Mouse (Mus musculus): Measurements from ENCODE around the gene Dclre1a. TPM values are rescaled to one million over a fixed set of nuclear protein-coding genes. Genes with fewer than 3 reads are reported as not detected.

The Dclre1a gene
- polyA plus RNA-seq (2015; fragmentation: Nextera tagmentation; extraction: Ambion mirVana) = 20.6 TPM in 2 replicates

DNA sequence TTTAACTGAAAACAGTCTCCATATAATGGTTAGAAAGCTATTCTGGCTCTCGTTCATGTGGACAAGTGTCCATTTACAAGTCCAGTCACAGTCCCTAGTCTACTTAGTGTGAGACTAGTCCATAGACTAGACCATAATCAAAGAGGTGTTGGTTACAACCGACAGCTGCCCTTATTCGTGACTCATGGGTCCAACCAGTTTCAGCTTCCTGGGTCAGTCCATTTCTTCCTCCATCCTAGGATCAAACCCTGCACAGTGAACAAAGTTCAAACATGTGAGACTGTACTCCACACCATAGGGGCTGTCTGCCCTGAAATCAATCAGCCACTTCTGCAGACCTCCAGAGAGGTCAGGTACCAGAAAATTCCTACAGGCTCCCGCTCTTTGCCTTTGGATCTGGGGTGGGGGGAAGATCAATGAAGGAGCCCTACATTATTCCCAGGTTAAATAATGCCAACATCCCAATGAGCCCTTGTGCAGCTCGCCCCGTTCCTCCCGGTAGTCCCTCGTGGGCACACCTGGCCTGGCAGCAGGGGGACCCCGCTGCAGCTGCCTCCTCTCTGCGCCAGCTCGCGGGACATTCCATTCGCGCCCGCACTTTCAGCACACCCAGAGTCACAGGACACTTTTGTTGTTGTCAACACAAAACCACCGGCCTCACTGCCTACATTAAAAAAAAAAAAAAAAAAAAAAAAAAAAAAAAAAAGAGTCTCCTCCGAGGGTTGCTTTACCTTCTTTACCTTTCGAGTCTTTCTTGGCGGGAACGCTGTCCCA, at the start of gene Dclre1a:
TSS of gene Dclre1a (minus strand) at position 767 of the 774 bp plus-strand sequence.
- whole genome bisulfite sequencing = 7% methylated on average over 20 of the region's 20 CpGs
- Histone ChIP-seq H3K9ac (ENCODE audit: low read length) (peak within 1 kb of the TSS; percentile 89), H3K27ac (ENCODE audit: low read length) (peak within 1 kb of the TSS; percentile 95), H3K27me3 (ENCODE audit: control insufficient read depth, insufficient read depth, low read length) (no peaks in the 10 kb centered on the region), H3K4me2 (ENCODE audit: low read depth, low read length) (peak within 1 kb of the TSS; percentile 60), H3K4me3 (replicated peaks; ENCODE audit: low read length) (peak within 1 kb of the TSS; percentile 91), H3K36me3 (ENCODE audit: control insufficient read depth, insufficient read depth, low read length) (peaks cover 7% of the 10 kb centered on the region; the same call in 1 of the 2 replicates), H3K9me3 (replicated peaks; ENCODE audit: control insufficient read depth, low read length) (no peaks in the 10 kb centered on the region), H3K4me1 (ENCODE audit: control insufficient read depth, insufficient read depth, low read length) (peaks cover 6% of the 10 kb centered on the region; the same call in 1 of the 2 replicates)
- ATAC-seq (ENCODE audit: insufficient read depth, low FRiP score) = peak; percentile 13

DNA sequence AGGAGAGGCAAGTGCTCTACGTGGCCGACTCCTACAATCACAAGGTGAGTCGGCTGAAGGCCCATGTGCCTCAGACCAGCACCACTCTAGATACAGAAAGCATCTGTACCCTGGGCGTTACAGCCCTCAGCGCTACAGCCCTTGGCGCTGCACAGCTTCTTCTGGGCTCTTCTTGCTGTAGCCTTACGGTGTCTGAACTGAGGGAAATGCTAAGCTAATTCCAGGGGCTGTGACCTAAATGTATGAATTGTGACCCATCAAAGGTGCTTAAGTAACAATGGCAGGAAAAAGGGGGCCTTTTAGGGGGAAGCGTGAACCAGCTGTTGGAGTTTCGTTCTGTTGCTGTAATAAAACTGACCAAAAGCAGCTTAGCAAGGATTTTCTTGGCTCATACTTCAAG, 44.5 kb upstream of the Dclre1a start:
- Histone ChIP-seq H3K9ac (ENCODE audit: low read length) (no peak overlapping the region), H3K9me3 (replicated peaks; ENCODE audit: control insufficient read depth, low read length) (no peaks in the 10 kb centered on the region), H3K27me3 (ENCODE audit: control insufficient read depth, insufficient read depth, low read length) (no peaks in the 10 kb centered on the region), H3K4me2 (ENCODE audit: low read depth, low read length) (no peak overlapping the region), H3K36me3 (ENCODE audit: control insufficient read depth, insufficient read depth, low read length) (peaks cover 46% of the 10 kb centered on the region; the same call in 1 of the 2 replicates), H3K4me3 (replicated peaks; ENCODE audit: low read length) (no peak overlapping the region), H3K4me1 (ENCODE audit: control insufficient read depth, insufficient read depth, low read length) (peaks cover 4% of the 10 kb centered on the region), H3K27ac (ENCODE audit: low read length) (no peak overlapping the region)
- ATAC-seq (ENCODE audit: insufficient read depth, low FRiP score) = no peak
- 73% methylated on average over 9 of the region's 9 CpGs for WGBS

DNA sequence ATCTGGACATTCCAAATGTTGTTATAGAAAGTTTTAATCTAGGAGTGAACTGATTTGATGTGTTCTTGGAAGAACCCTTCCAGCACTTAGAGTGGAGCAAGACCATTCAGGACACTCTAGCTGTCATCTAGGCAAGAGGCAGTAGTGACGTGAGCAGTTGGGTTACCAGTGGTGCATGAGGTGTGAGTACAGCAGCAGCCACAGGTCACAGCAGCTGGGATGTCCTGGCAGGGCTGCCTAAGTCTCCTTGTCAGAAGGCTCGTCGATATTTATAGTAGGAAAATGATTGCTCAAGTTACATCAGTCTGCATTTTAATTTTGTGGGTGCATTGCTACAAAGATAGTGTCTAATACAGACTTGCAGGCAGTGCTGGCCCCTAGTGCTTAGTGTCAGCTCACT, 42.2 kb upstream of the Dclre1a start:
- no peaks in the 10 kb centered on the region for H3K9me3 ChIP-seq (replicated peaks; ENCODE audit: control insufficient read depth, low read length)
- H3K36me3 ChIP-seq (ENCODE audit: control insufficient read depth, insufficient read depth, low read length) = peaks cover 29% of the 10 kb centered on the region; the same call in 1 of the 2 replicates
- no peak for ATAC-seq (ENCODE audit: insufficient read depth, low FRiP score)
- H3K4me2 ChIP-seq (ENCODE audit: low read depth, low read length) = no peak overlapping the region
- H3K4me1 ChIP-seq (ENCODE audit: control insufficient read depth, insufficient read depth, low read length) = peaks cover 5% of the 10 kb centered on the region
- H3K27ac ChIP-seq (ENCODE audit: low read length) = no peak overlapping the region
- WGBS = 82% methylated on average over 3 of the region's 3 CpGs
- no peaks in the 10 kb centered on the region for H3K27me3 ChIP-seq (ENCODE audit: control insufficient read depth, insufficient read depth, low read length)
- H3K4me3 ChIP-seq (replicated peaks; ENCODE audit: low read length) = no peak overlapping the region
- no peak overlapping the region for H3K9ac ChIP-seq (ENCODE audit: low read length)

DNA sequence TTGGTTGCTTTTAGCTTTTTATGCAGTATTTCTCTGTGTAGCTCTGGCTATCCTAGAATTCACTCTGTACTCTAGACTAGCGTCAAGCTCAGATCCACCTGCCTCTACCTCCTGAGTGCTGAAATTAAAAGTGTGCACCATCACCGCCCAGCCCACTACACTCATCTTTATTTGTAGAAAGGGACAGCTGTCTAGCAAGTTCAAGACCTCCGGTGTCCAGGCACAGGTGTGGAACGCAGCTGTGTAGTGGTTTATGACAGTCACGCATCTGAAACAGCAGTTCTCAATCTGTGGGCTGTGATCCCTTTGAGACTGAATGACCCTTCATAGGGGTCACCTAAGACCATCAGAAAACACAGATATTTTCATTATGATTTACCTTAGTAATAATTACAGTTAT, 41.4 kb upstream of the Dclre1a start:
- Histone ChIP-seq H3K4me3 (replicated peaks; ENCODE audit: low read length) (no peak overlapping the region), H3K27me3 (ENCODE audit: control insufficient read depth, insufficient read depth, low read length) (no peaks in the 10 kb centered on the region), H3K27ac (ENCODE audit: low read length) (no peak overlapping the region), H3K4me2 (ENCODE audit: low read depth, low read length) (no peak overlapping the region), H3K9me3 (replicated peaks; ENCODE audit: control insufficient read depth, low read length) (no peaks in the 10 kb centered on the region), H3K4me1 (ENCODE audit: control insufficient read depth, insufficient read depth, low read length) (peaks cover 7% of the 10 kb centered on the region), H3K9ac (ENCODE audit: low read length) (no peak overlapping the region), H3K36me3 (ENCODE audit: control insufficient read depth, insufficient read depth, low read length) (peaks cover 21% of the 10 kb centered on the region; the same call in 1 of the 2 replicates)
- ATAC-seq (ENCODE audit: insufficient read depth, low FRiP score) = no peak
- 94% methylated on average over 5 of the region's 5 CpGs for WGBS

DNA sequence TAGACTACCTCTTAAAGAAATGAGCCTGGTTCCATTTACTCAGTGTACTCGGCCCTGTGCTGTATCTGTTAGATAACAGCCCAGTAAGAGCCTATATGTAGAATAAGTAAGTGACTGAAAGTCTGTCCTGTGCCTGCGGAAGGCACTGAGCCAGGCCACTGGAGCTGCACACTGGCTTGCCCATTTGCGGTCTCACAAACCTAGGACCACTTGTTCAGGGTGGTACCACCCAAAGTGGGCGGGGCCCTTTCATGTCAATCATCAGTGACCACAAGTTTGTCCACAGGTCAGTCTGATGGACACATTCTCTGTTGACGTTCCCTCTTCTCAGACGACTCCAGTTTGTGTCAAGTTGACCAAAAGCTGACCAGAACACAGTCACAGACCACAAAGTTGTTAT, 41.0 kb upstream of the Dclre1a start:
- Histone ChIP-seq H3K27me3 (ENCODE audit: control insufficient read depth, insufficient read depth, low read length) (no peaks in the 10 kb centered on the region), H3K4me3 (replicated peaks; ENCODE audit: low read length) (no peak overlapping the region), H3K9ac (ENCODE audit: low read length) (no peak overlapping the region), H3K9me3 (replicated peaks; ENCODE audit: control insufficient read depth, low read length) (no peaks in the 10 kb centered on the region), H3K36me3 (ENCODE audit: control insufficient read depth, insufficient read depth, low read length) (peaks cover 21% of the 10 kb centered on the region; the same call in 1 of the 2 replicates), H3K4me2 (ENCODE audit: low read depth, low read length) (no peak overlapping the region), H3K27ac (ENCODE audit: low read length) (no peak overlapping the region), H3K4me1 (ENCODE audit: control insufficient read depth, insufficient read depth, low read length) (peaks cover 9% of the 10 kb centered on the region)
- no peak for ATAC-seq (ENCODE audit: insufficient read depth, low FRiP score)
- WGBS = 79% methylated on average over 6 of the region's 6 CpGs

DNA sequence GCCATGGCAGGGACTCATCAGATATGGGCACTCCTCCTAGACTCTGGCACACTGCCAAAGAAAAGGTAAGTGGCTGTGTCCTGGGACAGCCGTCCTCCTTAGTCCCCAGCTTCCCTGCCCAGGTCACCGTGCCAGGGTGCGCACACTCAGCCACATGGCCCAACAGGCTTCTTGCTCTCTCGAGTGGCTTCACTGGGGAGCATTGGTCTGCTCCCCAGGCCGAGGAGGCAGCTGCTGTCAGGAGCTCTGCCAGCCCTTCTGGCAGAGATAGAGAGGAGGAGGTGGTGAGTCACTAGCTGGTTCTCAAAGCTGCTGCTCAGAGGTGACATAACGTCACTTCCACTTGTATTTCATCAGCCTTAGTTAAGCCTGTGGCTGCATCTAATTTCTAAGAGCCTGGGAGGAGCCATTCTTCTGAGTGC, 40.2 kb upstream of the Dclre1a start:
- H3K9me3 ChIP-seq (replicated peaks; ENCODE audit: control insufficient read depth, low read length) = no peaks in the 10 kb centered on the region
- H3K27me3 ChIP-seq (ENCODE audit: control insufficient read depth, insufficient read depth, low read length) = no peaks in the 10 kb centered on the region
- H3K9ac ChIP-seq (ENCODE audit: low read length) = no peak overlapping the region
- no peak overlapping the region for H3K4me2 ChIP-seq (ENCODE audit: low read depth, low read length)
- 0 out of 2 replicates have a peak overlapping the region, but pooled peaks have one; percentile 33 for H3K27ac ChIP-seq (ENCODE audit: low read length)
- H3K4me1 ChIP-seq (ENCODE audit: control insufficient read depth, insufficient read depth, low read length) = peaks cover 16% of the 10 kb centered on the region
- 62% methylated on average over 6 of the region's 6 CpGs for WGBS
- no peak overlapping the region for H3K4me3 ChIP-seq (replicated peaks; ENCODE audit: low read length)
- peak; percentile 55; the same call in 1 of the 2 replicates for ATAC-seq (ENCODE audit: insufficient read depth, low FRiP score)
- H3K36me3 ChIP-seq (ENCODE audit: control insufficient read depth, insufficient read depth, low read length) = peaks cover 21% of the 10 kb centered on the region; the same call in 1 of the 2 replicates

DNA sequence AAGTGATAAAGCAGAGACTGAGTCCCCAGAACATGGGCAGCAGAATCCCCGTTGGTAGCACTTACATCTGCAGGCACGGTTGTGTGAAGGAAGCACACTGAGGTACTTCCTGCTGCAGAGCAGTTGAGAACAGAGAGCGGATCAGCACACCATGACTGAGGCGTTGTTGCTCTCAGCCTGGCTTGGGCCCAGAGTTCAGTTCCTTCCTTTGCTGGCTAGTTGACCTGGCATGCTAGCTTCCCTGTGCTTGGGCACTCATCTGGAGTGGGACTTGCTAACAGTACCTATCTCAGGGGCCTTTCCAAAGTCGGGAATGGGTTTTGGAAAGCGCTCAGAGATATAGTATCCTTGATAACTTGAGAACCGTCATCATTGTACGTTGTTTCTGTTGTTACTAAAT, 38.3 kb upstream of the Dclre1a start:
- Histone ChIP-seq H3K4me2 (ENCODE audit: low read depth, low read length) (no peak overlapping the region), H3K27me3 (ENCODE audit: control insufficient read depth, insufficient read depth, low read length) (no peaks in the 10 kb centered on the region), H3K27ac (ENCODE audit: low read length) (no peak overlapping the region), H3K4me1 (ENCODE audit: control insufficient read depth, insufficient read depth, low read length) (peaks cover 22% of the 10 kb centered on the region), H3K4me3 (replicated peaks; ENCODE audit: low read length) (no peak overlapping the region), H3K9me3 (replicated peaks; ENCODE audit: control insufficient read depth, low read length) (no peaks in the 10 kb centered on the region), H3K9ac (ENCODE audit: low read length) (no peak overlapping the region), H3K36me3 (ENCODE audit: control insufficient read depth, insufficient read depth, low read length) (peaks cover 15% of the 10 kb centered on the region; the same call in 1 of the 2 replicates)
- WGBS = 90% methylated on average over 8 of the region's 8 CpGs
- ATAC-seq (ENCODE audit: insufficient read depth, low FRiP score) = no peak

DNA sequence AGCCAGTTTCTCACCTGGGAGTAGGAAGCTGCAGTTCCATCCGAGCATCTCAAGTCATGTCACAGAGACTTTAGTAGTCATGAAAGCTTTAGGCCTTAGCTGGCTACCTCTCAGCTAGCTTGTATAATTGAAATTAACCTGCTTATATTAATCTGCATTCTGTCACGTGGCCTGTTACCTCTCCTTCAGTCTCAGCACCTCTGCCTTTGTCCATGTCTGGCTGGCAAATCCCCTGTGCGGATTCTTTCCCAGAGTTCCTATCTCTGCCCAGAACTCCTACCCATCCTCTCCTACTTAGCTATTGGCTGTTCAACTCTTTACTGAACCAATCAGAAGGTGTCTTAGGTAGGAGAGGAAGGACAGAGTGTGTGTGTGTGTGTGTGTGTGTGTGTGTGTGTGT, 36.3 kb upstream of the Dclre1a start:
- no peaks in the 10 kb centered on the region for H3K9me3 ChIP-seq (replicated peaks; ENCODE audit: control insufficient read depth, low read length)
- H3K4me3 ChIP-seq (replicated peaks; ENCODE audit: low read length) = no peak overlapping the region
- H3K4me2 ChIP-seq (ENCODE audit: low read depth, low read length) = no peak overlapping the region
- no peak overlapping the region for H3K27ac ChIP-seq (ENCODE audit: low read length)
- WGBS = 72% methylated on average over 3 of the region's 3 CpGs
- ATAC-seq (ENCODE audit: insufficient read depth, low FRiP score) = no peak
- peaks cover 7% of the 10 kb centered on the region; the same call in 1 of the 2 replicates for H3K36me3 ChIP-seq (ENCODE audit: control insufficient read depth, insufficient read depth, low read length)
- H3K9ac ChIP-seq (ENCODE audit: low read length) = no peak overlapping the region
- no peaks in the 10 kb centered on the region for H3K27me3 ChIP-seq (ENCODE audit: control insufficient read depth, insufficient read depth, low read length)
- peaks cover 22% of the 10 kb centered on the region for H3K4me1 ChIP-seq (ENCODE audit: control insufficient read depth, insufficient read depth, low read length)

DNA sequence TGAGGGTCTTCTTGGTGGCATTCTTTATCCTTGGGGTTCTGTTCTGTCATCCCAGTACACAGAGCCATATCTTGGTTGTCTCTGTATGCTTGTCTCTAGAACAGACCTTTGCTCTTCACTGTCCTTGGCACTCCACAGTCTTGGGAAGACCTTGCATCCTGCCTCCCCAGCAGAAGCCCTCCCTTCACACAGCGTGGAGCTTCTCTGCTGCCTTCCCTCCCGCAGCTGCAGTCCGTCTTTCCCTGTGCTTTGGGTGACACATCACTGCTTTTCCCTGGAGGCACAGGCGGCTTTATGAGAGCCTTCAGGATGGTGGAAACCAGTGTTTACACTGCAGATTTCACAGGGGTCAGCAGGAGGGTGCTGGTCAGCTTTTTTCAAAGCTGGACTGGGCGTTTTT, 35.8 kb upstream of the Dclre1a start:
- Histone ChIP-seq H3K9me3 (replicated peaks; ENCODE audit: control insufficient read depth, low read length) (no peaks in the 10 kb centered on the region), H3K9ac (ENCODE audit: low read length) (no peak overlapping the region), H3K27me3 (ENCODE audit: control insufficient read depth, insufficient read depth, low read length) (no peaks in the 10 kb centered on the region), H3K4me3 (replicated peaks; ENCODE audit: low read length) (no peak overlapping the region), H3K4me2 (ENCODE audit: low read depth, low read length) (no peak overlapping the region), H3K27ac (ENCODE audit: low read length) (peak overlapping the region; percentile 27; the same call in 1 of the 2 replicates), H3K36me3 (ENCODE audit: control insufficient read depth, insufficient read depth, low read length) (0 out of 2 replicates have a peak, but pooled peaks cover 3% of the 10 kb centered on the region), H3K4me1 (ENCODE audit: control insufficient read depth, insufficient read depth, low read length) (peaks cover 22% of the 10 kb centered on the region)
- WGBS = 30% methylated on average over 5 of the region's 5 CpGs
- ATAC-seq (ENCODE audit: insufficient read depth, low FRiP score) = 0 out of 2 replicates have a peak, but pooled peaks have one; percentile 33
